Mouse (Mus musculus): ENCODE data around the gene Clec4e. TPM values are rescaled to one million over a fixed set of nuclear protein-coding genes. Genes with fewer than 3 reads are reported as not detected.
"Not testable (repeated sequence)": the region's sequence is repeated elsewhere in the genome, so short reads cannot be mapped to it uniquely, and the experiment has no call there.

Gene Clec4e
- total RNA-seq (2018; cell fraction: chromatin; rRNA removed): 1,000 to 10,000 TPM in 10 of 26 experiments, 100 to 1,000 TPM in 13, 10 to 100 TPM in 3; 12.1 to 3,481 (median 600) TPM
- total RNA-seq (2018; cell fraction: cytosol; rRNA removed): 1,000 to 10,000 TPM in 2 of 26 experiments, 100 to 1,000 TPM in 17, 10 to 100 TPM in 7; 12.4 to 1,445 (median 317) TPM
- 1,000 to 10,000 TPM in 15 of 26 experiments, 100 to 1,000 TPM in 9, 10 to 100 TPM in 2; 22.2 to 4,021 (median 1,222) TPM for total RNA-seq (2018; cell fraction: nucleus; rRNA removed)
- 12.6 to 34.8 TPM (median 12.7 TPM) in 3 replicates for polyA plus RNA-seq (2018)

DNA sequence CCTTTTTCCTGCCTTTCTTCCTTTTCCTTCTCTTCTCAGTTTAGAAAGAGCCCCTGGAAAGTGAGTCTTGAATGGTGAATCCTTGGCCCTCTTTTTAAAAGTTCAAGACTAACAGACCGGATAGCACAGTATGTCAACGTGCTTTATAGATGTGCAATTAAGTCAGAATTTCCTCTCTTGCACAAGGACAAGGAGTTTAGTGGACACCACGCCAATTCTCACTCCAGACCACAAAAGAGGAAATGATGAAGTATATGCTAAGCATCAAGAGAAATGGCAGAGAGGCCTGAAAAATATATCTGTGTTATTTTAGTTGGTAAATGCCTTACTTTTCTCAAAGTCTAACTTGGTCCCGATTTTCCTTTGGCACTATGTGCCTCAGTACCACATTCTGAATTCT is at the start of gene Clec4e:
Gene Clec4e (minus strand): TSS at position 118 of the 400 bp plus-strand sequence.
- peak within 1 kb of the TSS; percentile 37 for H3K4me3 ChIP-seq (ENCODE audit: inconsistent target)
- H3K36me3 ChIP-seq (ENCODE audit: inconsistent target): no peaks in the 10 kb centered on the region
- 16% methylated on average over 4 of the region's 4 CpGs for WGBS (ENCODE audit: missing documents)
- peaks cover 27% of the 10 kb centered on the region; the same call in 1 of the 2 replicates for H3K79me2 ChIP-seq (ENCODE audit: inconsistent target)
- H3K27ac ChIP-seq: peak within 1 kb of the TSS; percentile 77

DNA sequence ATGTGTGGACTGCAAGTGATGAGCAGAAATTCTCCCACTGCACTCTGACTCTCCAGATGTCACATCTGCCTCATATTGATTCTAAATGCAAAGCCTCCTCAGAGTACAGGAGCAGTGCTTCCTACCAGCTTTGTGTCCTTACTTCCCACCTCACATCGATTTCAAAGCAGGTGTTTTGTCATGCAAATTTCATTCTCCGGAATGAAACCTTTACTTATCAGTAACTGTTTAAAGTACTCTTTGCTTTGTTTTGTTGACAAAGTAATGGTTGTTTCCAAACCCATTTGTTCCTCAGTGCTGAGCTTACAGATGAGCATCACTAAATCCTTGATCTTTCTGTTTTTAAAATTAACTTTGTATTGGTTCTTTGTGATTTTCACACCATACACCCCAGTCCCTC is 42.8 kb upstream of the Clec4e start:
- Histone ChIP-seq H3K27ac (no peak overlapping the region), H3K79me2 (ENCODE audit: inconsistent target) (no peaks in the 10 kb centered on the region), H3K36me3 (ENCODE audit: inconsistent target) (no peaks in the 10 kb centered on the region), H3K4me3 (ENCODE audit: inconsistent target) (no peak overlapping the region)
- 90% methylated on average over 2 of the region's 2 CpGs for WGBS (ENCODE audit: missing documents)

DNA sequence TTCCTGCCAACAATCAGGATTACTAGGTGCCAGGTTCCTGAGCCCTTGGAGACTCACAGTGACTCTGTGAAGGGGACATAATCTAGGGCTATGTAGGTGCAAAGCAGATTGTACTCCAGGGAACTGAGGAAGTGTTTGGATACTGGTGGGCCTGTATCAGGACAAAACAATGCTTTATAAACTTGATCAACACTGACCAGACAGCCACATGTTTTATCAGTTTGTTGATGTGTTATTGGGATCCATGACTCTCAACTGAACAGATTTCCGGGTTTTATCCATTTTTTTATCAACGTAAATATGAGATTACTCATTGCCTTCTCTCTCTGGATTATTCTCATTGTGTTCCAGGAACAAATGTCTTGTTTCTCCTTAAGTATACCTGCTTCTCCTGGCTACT is 18.4 kb upstream of the Clec4e start, which contains the start of gene Vmn2r19:
Gene Vmn2r19 (plus strand): TSS at position 301 of the 400 bp plus-strand sequence.
- Histone ChIP-seq H3K4me3 (ENCODE audit: inconsistent target) (no peak within 1 kb of the TSS), H3K36me3 (ENCODE audit: inconsistent target) (no peaks in the 10 kb centered on the region), H3K79me2 (ENCODE audit: inconsistent target) (no peaks in the 10 kb centered on the region), H3K27ac (no peak within 1 kb of the TSS)
- WGBS (ENCODE audit: missing documents): 89% methylated on average over 2 of the region's 2 CpGs

DNA sequence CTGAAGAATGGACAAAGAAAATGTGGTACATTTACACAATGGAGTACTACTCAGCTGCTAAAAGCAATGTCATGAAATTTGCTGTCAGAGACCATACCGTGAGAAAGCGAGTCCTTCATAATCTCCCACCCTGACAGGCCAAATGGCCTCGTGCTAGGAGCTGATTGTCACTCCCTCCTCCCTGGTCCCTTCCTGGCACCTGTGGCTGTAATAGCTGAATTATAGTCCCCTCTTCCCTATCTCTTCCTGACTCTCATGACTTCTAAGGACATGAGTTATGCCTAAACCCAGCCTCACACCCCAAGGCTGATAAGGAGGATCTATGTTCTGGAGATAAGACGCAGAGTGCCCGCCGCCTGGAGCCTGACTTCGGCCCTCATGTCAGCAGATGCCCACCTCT is 16.6 kb upstream of the Clec4e start:
- H3K27ac ChIP-seq: not testable (repeated sequence)
- 93% methylated on average over 6 of the region's 7 CpGs for WGBS (ENCODE audit: missing documents)

DNA sequence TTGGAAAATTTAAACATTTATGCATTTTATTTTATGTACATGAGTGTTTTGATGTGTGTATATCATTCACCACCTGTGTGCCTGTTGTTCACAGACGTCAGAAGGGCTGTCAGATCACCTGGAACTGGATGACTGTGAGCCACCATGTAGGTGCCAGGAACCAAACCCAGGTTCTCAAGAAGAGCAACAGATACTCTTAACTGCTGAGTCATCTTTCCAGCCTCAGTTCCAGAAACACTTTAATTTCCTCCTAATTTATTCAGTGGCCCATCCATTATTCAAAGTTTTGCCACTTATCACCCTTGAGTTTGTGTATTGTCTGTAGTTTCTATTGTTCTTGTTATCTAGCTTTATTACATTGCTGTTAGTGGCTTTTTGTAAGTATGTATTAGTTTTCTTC is 7.0 kb upstream of the Clec4e start:
- WGBS (ENCODE audit: missing documents): 92% methylated on average over 1 of the region's 1 CpGs
- Histone ChIP-seq H3K79me2 (ENCODE audit: inconsistent target) (no peaks in the 10 kb centered on the region), H3K4me3 (ENCODE audit: inconsistent target) (no peak overlapping the region), H3K36me3 (ENCODE audit: inconsistent target) (no peaks in the 10 kb centered on the region), H3K27ac (no peak overlapping the region)

More for the DNA sequence above, 16.6 kb upstream of the Clec4e start:
- not testable (repeated sequence) for H3K4me3 ChIP-seq (ENCODE audit: inconsistent target); H3K36me3 ChIP-seq (ENCODE audit: inconsistent target); H3K79me2 ChIP-seq (ENCODE audit: inconsistent target)

DNA sequence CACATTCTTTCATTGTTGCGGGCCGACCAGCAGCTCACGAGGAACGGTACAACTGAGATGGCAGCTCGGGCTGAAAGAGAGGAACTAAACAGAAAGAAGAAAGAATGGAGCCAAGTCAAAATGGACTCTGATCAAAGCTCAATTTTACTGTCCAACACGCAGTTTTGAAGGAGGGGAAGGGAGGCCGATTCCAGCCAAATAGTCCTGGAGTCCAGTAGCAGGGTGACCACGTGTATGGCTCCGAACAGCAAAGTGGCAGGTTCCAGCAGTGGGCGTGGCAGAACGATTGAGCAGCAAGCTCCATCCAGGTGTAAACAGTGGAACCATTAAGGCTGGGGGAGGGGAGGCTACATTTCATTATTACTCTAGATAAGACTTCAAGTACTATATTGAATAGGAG is 3.8 kb upstream of the Clec4e start:
- not testable (repeated sequence) for H3K27ac ChIP-seq; H3K4me3 ChIP-seq (ENCODE audit: inconsistent target); H3K36me3 ChIP-seq (ENCODE audit: inconsistent target); H3K79me2 ChIP-seq (ENCODE audit: inconsistent target)
- WGBS (ENCODE audit: missing documents): 96% methylated on average over 6 of the region's 11 CpGs

DNA sequence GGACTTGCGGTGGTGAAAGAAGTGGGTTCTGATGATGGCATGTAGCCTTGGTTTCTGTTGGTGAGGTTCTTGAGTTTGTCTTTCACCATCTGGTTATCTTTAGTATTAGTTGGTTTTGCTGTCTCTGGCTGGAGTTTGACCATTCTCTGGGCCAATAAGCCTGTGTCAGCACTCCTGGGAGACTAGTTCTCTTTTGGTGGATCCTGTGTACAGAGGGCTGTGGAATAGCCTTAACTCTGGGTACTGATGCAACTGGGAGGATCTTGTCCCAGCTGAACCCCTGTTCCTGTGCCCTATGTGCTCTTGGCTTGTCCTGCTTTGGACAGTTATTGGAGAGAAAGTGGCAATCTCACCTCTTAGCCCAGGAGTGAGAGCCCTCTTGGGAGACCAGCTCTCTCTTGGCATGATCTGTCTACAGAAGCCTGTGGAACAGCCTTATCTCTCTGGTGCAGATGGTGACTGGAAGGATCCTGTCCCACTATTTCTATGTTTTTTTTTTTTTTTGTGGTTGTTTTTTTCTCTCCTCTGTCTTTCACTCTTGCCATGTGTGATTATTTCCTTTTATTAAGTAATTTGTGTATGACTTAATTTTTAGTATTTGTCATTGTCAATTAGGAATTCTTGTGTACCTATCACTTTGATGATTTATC is 3.2 kb upstream of the Clec4e start:
- Histone ChIP-seq H3K4me3 (ENCODE audit: inconsistent target) (no peak overlapping the region), H3K79me2 (ENCODE audit: inconsistent target) (peaks cover 16% of the 10 kb centered on the region; the same call in 1 of the 2 replicates), H3K27ac (no peak overlapping the region), H3K36me3 (ENCODE audit: inconsistent target) (no peaks in the 10 kb centered on the region)
- WGBS (ENCODE audit: missing documents): 100% methylated on average over 1 of the region's 1 CpGs

DNA sequence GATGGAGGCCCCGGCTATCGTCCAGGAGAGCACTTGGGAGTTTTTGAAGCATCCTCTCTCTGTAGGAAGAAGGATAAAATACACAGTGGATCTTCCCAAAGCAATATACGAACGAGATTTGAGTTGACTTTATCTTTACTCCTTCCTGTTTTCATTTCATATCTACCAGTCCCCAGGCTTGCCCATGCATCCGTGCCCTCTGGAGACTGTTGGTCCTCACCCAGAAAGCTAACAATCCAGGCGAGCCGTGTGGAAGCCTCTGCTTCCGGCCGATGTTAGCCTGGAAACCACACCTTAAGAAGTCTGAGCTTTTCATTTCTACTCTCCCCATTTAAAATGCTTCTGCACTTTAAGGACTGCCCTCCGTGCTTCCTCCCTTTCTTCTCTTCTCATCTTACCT is 739 bp downstream of the Clec4e start:
- Histone ChIP-seq H3K27ac (peak overlapping the region; percentile 77), H3K4me3 (ENCODE audit: inconsistent target) (peak overlapping the region; percentile 37), H3K79me2 (ENCODE audit: inconsistent target) (peaks cover 27% of the 10 kb centered on the region; the same call in 1 of the 2 replicates), H3K36me3 (ENCODE audit: inconsistent target) (no peaks in the 10 kb centered on the region)
- 33% methylated on average over 10 of the region's 10 CpGs for WGBS (ENCODE audit: missing documents)

DNA sequence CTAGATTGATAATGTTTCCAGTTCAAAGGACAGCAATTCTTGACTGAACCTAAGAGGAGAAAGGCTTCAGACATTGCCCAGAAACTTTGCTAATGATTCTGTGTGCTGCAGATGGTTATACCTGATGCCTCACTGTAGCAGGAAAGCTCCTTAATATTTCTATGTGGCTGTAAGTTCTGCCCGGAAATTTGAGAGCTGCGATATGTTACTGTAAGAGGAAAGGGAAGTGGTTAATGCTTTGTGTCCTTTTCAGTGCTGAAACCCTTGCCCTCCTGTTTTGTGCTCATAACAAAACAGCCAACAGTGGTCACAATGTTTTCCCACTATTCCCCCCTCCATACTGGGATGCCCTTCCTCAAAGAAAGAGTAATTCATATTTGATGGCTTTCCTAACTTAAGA is 3.4 kb downstream of the Clec4e start:
- no peaks in the 10 kb centered on the region for H3K36me3 ChIP-seq (ENCODE audit: inconsistent target)
- H3K4me3 ChIP-seq (ENCODE audit: inconsistent target): no peak overlapping the region
- WGBS (ENCODE audit: missing documents): 9% methylated on average over 2 of the region's 2 CpGs
- H3K27ac ChIP-seq: peak overlapping the region; percentile 5; the same call in 1 of the 2 replicates
- peaks cover 27% of the 10 kb centered on the region; the same call in 1 of the 2 replicates for H3K79me2 ChIP-seq (ENCODE audit: inconsistent target)

DNA sequence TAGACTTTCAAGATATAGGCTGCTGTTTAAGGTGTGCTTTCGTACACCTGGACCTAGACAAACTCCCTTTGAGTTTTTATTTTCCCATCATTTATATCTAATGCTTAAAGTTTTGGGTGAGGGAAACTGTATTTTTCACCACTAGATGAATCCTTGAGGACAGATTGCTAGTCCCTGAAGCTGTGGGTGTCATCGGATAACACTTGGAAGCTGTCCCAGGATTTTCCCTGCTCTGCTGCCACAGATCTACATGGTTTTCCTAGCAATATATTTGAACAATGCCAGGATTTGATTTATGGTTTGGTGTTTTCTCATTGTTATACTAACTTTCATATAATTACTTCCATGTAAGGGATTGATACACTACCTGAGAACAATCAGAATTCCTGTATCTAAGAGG is 10.2 kb downstream of the Clec4e start:
- Histone ChIP-seq H3K27ac (no peak overlapping the region), H3K36me3 (ENCODE audit: inconsistent target) (peaks cover 12% of the 10 kb centered on the region), H3K4me3 (ENCODE audit: inconsistent target) (no peak overlapping the region), H3K79me2 (ENCODE audit: inconsistent target) (peaks cover 2% of the 10 kb centered on the region; the same call in 1 of the 2 replicates)
- WGBS (ENCODE audit: missing documents): 94% methylated on average over 2 of the region's 2 CpGs

DNA sequence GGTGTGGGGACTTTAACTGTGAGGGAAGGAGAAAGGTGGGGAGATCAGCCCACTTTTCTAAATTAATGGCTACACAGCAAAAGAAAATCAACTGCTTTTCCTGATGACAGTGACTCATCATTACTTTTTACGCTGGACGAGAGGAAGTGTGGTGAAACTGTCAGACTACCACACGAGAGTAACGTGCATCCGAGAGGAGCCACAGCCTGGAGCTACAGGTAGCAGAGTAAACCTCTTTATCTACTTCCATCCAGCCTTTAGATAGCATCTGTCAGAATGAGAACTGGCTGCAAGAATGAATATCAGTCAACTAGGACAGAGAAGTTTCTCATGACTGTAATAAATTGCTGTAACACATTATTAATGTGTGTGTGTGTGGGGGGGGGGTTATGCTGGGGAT is 22.7 kb downstream of the Clec4e start:
- WGBS (ENCODE audit: missing documents): 3% methylated on average over 5 of the region's 5 CpGs
- Histone ChIP-seq H3K36me3 (ENCODE audit: inconsistent target) (peaks cover 18% of the 10 kb centered on the region; the same call in 1 of the 2 replicates), H3K27ac (peak overlapping the region; percentile 97), H3K4me3 (ENCODE audit: inconsistent target) (peak overlapping the region; percentile 46), H3K79me2 (ENCODE audit: inconsistent target) (peaks cover 93% of the 10 kb centered on the region)

DNA sequence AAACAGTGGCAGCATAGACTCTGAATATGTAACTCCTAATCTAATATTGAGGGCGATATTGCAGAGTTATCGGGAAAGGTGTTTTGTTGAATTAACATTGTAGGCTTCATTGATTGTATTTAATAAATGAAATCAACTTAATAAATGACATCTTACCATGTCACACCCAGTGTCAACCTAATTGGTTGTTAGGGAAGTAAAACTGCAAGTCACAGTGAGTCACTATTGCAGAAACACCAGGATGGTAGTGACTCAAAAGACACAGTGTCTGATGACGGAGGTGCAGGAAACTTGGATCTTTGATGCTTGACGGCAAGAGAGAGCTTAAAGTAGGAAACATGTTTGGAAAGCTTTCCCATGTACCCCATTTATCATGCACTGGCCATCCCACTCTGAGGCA is 23.9 kb downstream of the Clec4e start:
- 48% methylated on average over 4 of the region's 4 CpGs for WGBS (ENCODE audit: missing documents)
- Histone ChIP-seq H3K79me2 (ENCODE audit: inconsistent target) (peaks cover 93% of the 10 kb centered on the region), H3K36me3 (ENCODE audit: inconsistent target) (peaks cover 11% of the 10 kb centered on the region; the same call in 1 of the 2 replicates), H3K4me3 (ENCODE audit: inconsistent target) (no peak overlapping the region), H3K27ac (peak overlapping the region; percentile 97)

DNA sequence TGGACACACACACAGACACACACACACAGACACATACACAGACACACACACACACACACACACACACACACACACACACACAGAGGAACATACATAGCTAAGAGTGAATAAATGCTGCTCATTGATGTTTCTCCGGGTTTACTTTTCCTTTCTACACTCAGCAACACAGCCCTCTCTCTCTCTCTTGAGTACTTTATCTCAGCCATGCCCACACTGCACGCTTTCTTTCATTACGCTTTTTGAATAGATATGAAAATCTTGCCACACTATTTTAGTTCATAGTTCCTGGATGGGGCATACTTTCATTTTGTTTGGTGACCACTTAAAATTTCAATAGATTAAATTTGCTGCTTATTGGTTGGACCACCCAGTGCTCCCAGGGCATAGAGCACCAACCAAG is 25.5 kb downstream of the Clec4e start:
- WGBS (ENCODE audit: missing documents): 75% methylated on average over 3 of the region's 3 CpGs
- Histone ChIP-seq H3K79me2 (ENCODE audit: inconsistent target) (peaks cover 77% of the 10 kb centered on the region), H3K36me3 (ENCODE audit: inconsistent target) (0 out of 2 replicates have a peak, but pooled peaks cover 6% of the 10 kb centered on the region), H3K4me3 (ENCODE audit: inconsistent target) (peak overlapping the region; percentile 21; the same call in 1 of the 2 replicates), H3K27ac (peak overlapping the region; percentile 97)

DNA sequence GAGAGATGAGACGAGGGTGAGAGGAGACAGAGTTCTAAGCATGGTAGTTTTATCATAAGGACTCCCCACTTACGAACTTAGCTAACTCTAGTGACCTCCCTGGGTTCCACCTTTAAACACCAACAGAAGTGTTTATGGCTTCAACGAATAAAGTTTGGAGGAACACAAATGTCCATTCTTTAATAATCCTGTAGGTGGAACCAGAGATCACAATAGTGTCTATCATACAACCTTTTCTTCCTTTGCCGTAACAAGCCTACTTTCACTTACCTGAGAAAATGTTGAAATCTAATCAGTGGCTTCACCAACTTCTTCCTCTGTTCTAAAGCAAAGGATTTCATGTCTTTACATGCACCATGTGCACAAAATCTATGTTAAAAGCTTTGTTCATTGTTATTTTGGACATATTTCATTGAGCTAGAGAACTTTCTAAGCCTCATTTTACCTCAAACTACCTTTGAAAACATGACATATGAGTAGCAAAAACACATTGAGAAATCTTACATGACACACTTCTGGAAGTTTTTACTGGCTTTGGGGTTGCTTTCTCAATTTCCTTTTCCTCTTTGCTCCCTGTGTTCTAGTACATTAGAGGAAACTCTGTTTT is 28.0 kb downstream of the Clec4e start, which contains the start of gene Clec4d:
Gene Clec4d (plus strand): TSS at position 557 of the 607 bp plus-strand sequence.
- Histone ChIP-seq H3K36me3 (ENCODE audit: inconsistent target) (no peaks in the 10 kb centered on the region), H3K4me3 (ENCODE audit: inconsistent target) (peak within 1 kb of the TSS; percentile 21), H3K79me2 (ENCODE audit: inconsistent target) (peaks cover 51% of the 10 kb centered on the region), H3K27ac (peak within 1 kb of the TSS; percentile 97)
- WGBS (ENCODE audit: missing documents): 8% methylated on average over 4 of the region's 4 CpGs

DNA sequence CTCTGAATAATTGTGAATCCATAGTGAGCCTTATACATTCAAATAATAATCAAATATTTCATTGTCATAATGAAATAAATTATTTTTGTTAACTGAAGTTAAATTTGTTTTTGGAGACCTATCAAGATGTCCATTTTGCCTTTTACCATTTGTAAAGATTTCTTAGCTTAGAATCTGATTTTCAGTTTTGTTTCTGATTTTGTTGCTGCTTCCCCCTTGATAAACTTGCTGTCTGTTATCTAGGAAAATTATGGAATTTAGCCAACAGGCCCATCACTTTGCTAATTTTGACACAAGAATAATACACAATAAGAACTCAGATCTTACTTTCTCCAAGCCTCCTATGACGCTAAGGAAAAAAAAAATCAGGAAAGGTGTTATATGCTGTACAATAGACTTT is 28.8 kb downstream of the Clec4e start:
- Histone ChIP-seq H3K4me3 (ENCODE audit: inconsistent target) (no peak overlapping the region), H3K27ac (peak overlapping the region; percentile 97), H3K36me3 (ENCODE audit: inconsistent target) (no peaks in the 10 kb centered on the region), H3K79me2 (ENCODE audit: inconsistent target) (peaks cover 49% of the 10 kb centered on the region)
- 78% methylated on average over 1 of the region's 1 CpGs for WGBS (ENCODE audit: missing documents)

All from macrophage (primary cell).